Mouse (Mus musculus) forebrain, embryonic 11.5 days (tissue): Measurements from ENCODE around the gene Ttpal. TPM values are rescaled to one million over a fixed set of nuclear protein-coding genes. Genes with fewer than 3 reads are reported as not detected.

ENCODE experiments used
- ATAC-seq: fragments of 200-750 bp; cut with Nextera tagmentation; replicated peaks from 2 replicates; pipeline ENCODE4 v1.8.0; 2017; ENCODE audit warnings: moderate TSS enrichment; ENCODE audit not compliant: low FRiP score
- DNase-seq: peaks from one replicate; pipeline ENCODE4 v3.0.0-alpha.2; 2017; ENCODE audit warnings: low spot score
- H3K27ac ChIP-seq: fragments of 300-500 bp; sonication (generic); 2 replicates; pipeline ENCODE4 v1.5.1; 2014; ENCODE audit warnings: low read depth, low read length
- H3K27me3 ChIP-seq: fragments of 300-500 bp; sonication (generic); 2 replicates; pipeline ENCODE4 v1.6.1; 2014; ENCODE audit warnings: mild to moderate bottlenecking, low read length, mixed read lengths; ENCODE audit not compliant: control insufficient read depth, insufficient read depth
- H3K36me3 ChIP-seq: fragments of 300-500 bp; sonication (generic); 2 replicates; pipeline ENCODE4 v1.6.1; 2014; ENCODE audit warnings: mild to moderate bottlenecking, low read length, moderate library complexity, mixed read lengths; ENCODE audit not compliant: control insufficient read depth, insufficient read depth
- H3K4me1 ChIP-seq: fragments of 300-500 bp; sonication (generic); replicated peaks from 2 replicates; pipeline ENCODE4 v1.6.1; 2014; ENCODE audit warnings: low read length, mixed read lengths; ENCODE audit not compliant: control insufficient read depth, insufficient read depth
- H3K4me2 ChIP-seq: fragments of 300-500 bp; sonication (generic); 2 replicates; pipeline ENCODE4 v1.6.1; 2014; ENCODE audit warnings: low read depth, mild to moderate bottlenecking, low read length, moderate library complexity, mixed read lengths; ENCODE audit not compliant: severe bottlenecking
- H3K4me3 ChIP-seq: fragments of 300-500 bp; sonication (generic); 2 replicates; pipeline ENCODE4 v1.5.1; 2014; ENCODE audit warnings: low read depth, low read length
- H3K9ac ChIP-seq: fragments of 300-500 bp; sonication (generic); 2 replicates; pipeline ENCODE4 v1.6.1; 2014; ENCODE audit warnings: low read length
- H3K9me3 ChIP-seq: fragments of 300-500 bp; sonication (generic); 2 replicates; pipeline ENCODE4 v1.6.1; 2016; ENCODE audit warnings: low read length, mixed read lengths; ENCODE audit not compliant: control insufficient read depth
- WGBS: fragments of 180-500 bp; shearing (Covaris S2); extraction: QIAGEN DNeasy Blood & Tissue Kit; methylation state at CpG from one replicate; pipeline ENCODE4 v1.1.7; 2014; 5-methylcytosine and 5-hydroxymethylcytosine counted together
- polyA plus RNA-seq: library from polyadenylated mRNA; unstranded; fragments of >200 nt; fragmentation: Nextera tagmentation; extraction: Ambion mirVana; gene quantifications from 2 replicates; pipeline ENCODE4 v1.2.1, GENCODE M21; 2014

Gene Ttpal
- polyA plus RNA-seq, 1 experiment from 2014 or later, result 43.5 TPM

- no peak for ATAC-seq
- no peaks in the 10 kb centered on the region for H3K9me3 ChIP-seq
- 48% methylated on average over 19 of the region's 19 CpGs for WGBS
Measured at GRCm38 (mm10) chr2:163586384-163587261, 15.5 kb upstream of the Ttpal start.

DNA sequence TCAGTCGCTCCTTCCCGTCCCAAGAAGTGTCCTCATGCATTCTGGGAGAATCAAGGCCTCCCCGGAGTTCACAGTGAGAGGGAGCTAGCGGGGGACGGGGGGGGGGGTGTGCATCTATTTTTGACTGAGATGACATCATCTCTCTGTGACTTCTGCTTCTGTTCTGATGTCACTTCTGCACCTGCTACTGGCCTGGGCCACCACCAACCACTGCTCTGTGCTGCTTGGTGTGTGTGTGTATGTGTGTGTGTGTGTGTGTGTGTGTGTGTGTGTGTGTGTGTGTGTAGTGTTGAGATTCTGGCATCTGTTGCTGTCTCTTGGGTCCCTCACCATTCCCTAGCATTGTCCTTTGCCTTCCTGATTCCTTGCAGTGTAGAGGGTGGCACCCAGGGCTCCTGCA lies 14.6 kb upstream of the Ttpal start:
- no peaks in the 10 kb centered on the region for H3K27me3 ChIP-seq
- no peak for ATAC-seq
- H3K9ac ChIP-seq, result no peak overlapping the region
- no peak overlapping the region for H3K27ac ChIP-seq
- H3K4me3 ChIP-seq, result no peak overlapping the region
- H3K4me2 ChIP-seq, result no peak overlapping the region
- H3K36me3 ChIP-seq, result no peaks in the 10 kb centered on the region
- H3K9me3 ChIP-seq, result no peaks in the 10 kb centered on the region
- WGBS, result 88% methylated on average over 5 of the region's 5 CpGs
- no peaks in the 10 kb centered on the region for H3K4me1 ChIP-seq
- DNase-seq, result no peak

More at GRCm38 (mm10) chr2:163586384-163587261, 15.5 kb upstream of the Ttpal start:
- no peaks in the 10 kb centered on the region for H3K36me3 ChIP-seq
- DNase-seq, result peak; percentile 77
- no peak overlapping the region for H3K4me2 ChIP-seq
- no peak overlapping the region for H3K9ac ChIP-seq
- no peaks in the 10 kb centered on the region for H3K27me3 ChIP-seq
- H3K4me1 ChIP-seq, result no peaks in the 10 kb centered on the region
- no peak overlapping the region for H3K4me3 ChIP-seq
- H3K27ac ChIP-seq, result no peak overlapping the region

DNA sequence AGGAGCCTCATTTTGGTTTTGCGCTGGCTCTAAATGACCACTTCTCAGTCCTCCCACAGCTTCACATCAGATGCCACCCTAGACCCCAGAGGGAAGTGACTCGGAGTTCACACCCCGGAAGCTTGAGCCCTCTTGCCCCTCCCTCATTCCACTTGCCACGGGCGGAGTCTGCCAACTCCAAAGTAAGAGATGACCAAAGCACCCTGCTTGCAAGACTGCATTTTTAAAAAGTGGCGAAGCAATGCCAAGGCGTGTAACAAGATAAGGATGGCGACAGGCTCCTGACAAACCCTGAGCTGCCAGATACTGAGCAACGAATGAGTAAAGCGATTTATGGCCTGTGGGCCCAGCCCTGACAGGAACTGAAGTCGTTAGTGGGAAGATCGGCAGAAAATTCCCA lies 11.9 kb upstream of the Ttpal start:
- Histone ChIP-seq H3K27ac (no peak overlapping the region), H3K27me3 (no peaks in the 10 kb centered on the region)
- 79% methylated on average over 12 of the region's 12 CpGs for WGBS

DNA sequence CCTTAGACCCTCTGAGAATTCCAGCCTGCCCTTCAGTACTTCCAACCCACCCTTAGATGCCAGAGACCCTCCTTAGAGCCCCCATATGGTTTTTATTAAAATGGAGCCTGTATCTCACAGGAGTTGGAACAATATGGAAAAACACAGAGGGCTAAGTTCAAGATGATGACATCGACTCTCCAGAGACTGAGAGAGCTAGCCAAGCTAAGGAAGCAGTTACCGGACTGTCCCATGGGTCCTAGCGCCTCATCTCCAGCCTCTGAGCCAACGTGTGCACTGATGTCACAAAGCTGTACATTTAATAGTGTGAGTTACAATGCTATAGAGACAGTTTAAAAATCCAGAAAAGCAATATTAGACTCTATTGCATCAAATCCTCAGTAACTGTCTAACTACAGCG lies 11.1 kb upstream of the Ttpal start:
- H3K4me3 ChIP-seq, result no peak overlapping the region
- no peak for DNase-seq

More for the DNA sequence above, 11.9 kb upstream of the Ttpal start:
- Histone ChIP-seq H3K9ac (no peak overlapping the region), H3K36me3 (no peaks in the 10 kb centered on the region), H3K9me3 (no peaks in the 10 kb centered on the region), H3K4me2 (no peak overlapping the region), H3K4me1 (no peaks in the 10 kb centered on the region), H3K4me3 (no peak overlapping the region)
- DNase-seq (no peak), ATAC-seq (no peak)

GRCm38 (mm10) chr2:163592084-163592483 lies 10.0 kb upstream of the Ttpal start:
- no peak for ATAC-seq
- Histone ChIP-seq H3K27me3 (no peaks in the 10 kb centered on the region), H3K9ac (no peak overlapping the region), H3K4me1 (no peaks in the 10 kb centered on the region), H3K4me2 (no peak overlapping the region), H3K4me3 (no peak overlapping the region), H3K27ac (no peak overlapping the region), H3K36me3 (no peaks in the 10 kb centered on the region), H3K9me3 (no peaks in the 10 kb centered on the region)
- WGBS, result 77% methylated on average over 1 of the region's 1 CpGs
- no peak for DNase-seq

More for the DNA sequence above, 11.1 kb upstream of the Ttpal start:
- Histone ChIP-seq H3K4me2 (no peak overlapping the region), H3K9ac (no peak overlapping the region), H3K27me3 (no peaks in the 10 kb centered on the region), H3K36me3 (no peaks in the 10 kb centered on the region), H3K9me3 (no peaks in the 10 kb centered on the region), H3K4me1 (no peaks in the 10 kb centered on the region), H3K27ac (no peak overlapping the region)
- no peak for ATAC-seq
- 85% methylated on average over 5 of the region's 5 CpGs for WGBS

DNA sequence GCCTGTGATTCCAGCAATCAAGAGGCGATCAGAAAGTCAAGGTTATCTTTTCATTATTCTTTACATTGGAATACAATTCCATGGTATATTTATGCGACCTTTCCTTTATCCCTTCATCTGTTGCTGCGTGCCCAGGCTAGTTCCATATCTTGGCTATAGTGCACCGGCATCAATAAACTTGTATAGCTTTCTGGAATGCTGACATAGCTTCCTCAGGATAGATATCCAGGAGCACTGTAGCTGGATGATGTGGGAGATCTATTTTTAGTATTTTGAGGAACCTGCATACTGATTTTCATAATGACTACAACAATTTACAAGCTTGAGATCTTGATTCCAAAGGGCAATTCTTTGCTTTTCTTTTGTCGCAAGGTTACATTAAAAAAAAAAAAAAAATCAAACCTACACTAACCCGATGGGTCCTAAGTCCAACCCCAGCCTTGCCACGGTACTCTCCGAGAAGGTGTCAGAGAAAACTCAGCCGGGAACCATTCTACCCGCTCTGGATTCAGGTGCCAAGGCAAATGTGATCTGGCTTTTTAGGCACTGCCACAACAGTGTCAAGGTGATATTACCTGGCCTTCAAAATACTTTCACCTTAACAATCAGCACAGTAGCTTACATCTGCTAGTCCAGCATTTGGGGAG lies 8.4 kb upstream of the Ttpal start:
- H3K4me1 ChIP-seq, result no peaks in the 10 kb centered on the region
- H3K9ac ChIP-seq, result no peak overlapping the region
- WGBS, result 89% methylated on average over 10 of the region's 10 CpGs
- no peak overlapping the region for H3K27ac ChIP-seq
- ATAC-seq (no peak), DNase-seq (no peak)
- no peak overlapping the region for H3K4me2 ChIP-seq
- H3K9me3 ChIP-seq, result no peaks in the 10 kb centered on the region
- no peak overlapping the region for H3K4me3 ChIP-seq
- no peaks in the 10 kb centered on the region for H3K36me3 ChIP-seq
- H3K27me3 ChIP-seq, result no peaks in the 10 kb centered on the region

DNA sequence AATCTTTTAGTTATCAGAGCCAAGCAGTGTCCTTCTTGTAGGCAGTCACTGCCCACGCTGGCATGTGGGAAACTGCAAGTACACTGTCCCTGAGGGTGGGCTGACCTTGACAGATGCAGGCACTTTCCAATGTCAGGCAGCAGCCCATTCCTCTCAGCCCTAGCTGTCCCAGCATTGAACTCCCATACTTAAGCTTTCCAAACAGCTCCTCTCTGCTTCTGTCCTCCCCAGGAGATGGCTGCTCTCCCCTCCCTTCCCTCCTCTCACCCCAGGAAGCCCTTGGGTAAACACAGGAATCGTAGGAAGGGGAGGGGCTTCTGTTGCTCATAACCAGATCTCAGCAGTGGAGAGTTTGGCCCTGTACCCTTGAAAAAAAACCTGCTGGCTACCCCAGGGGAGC lies 7.0 kb upstream of the Ttpal start:
- Histone ChIP-seq H3K27me3 (no peaks in the 10 kb centered on the region), H3K4me3 (no peak overlapping the region), H3K9me3 (no peaks in the 10 kb centered on the region), H3K4me1 (no peaks in the 10 kb centered on the region), H3K27ac (no peak overlapping the region), H3K9ac (no peak overlapping the region), H3K36me3 (no peaks in the 10 kb centered on the region), H3K4me2 (no peak overlapping the region)
- ATAC-seq (no peak), DNase-seq (no peak)
- 24% methylated on average over 2 of the region's 2 CpGs for WGBS

GRCm38 (mm10) chr2:163596057-163596872 lies 5.8 kb upstream of the Ttpal start:
- ATAC-seq, result no peak
- no peaks in the 10 kb centered on the region for H3K9me3 ChIP-seq
- H3K27me3 ChIP-seq, result no peaks in the 10 kb centered on the region
- no peak overlapping the region for H3K27ac ChIP-seq
- no peaks in the 10 kb centered on the region for H3K4me1 ChIP-seq
- no peak for DNase-seq
- H3K4me2 ChIP-seq, result no peak overlapping the region
- H3K4me3 ChIP-seq, result no peak overlapping the region
- 82% methylated on average over 13 of the region's 13 CpGs for WGBS
- no peaks in the 10 kb centered on the region for H3K36me3 ChIP-seq
- no peak overlapping the region for H3K9ac ChIP-seq
